Mouse (Mus musculus) MEL (cell line): ENCODE measurements at regions not wholly inside any gene's neighbourhood (a gene's known extent, or its start where the extent isn't known, plus 50 kb on each side); places are given as distances from the start of the nearest gene placed in this dataset.
A peak's percentile ranks its signal among the peaks of the same experiment; 100 is the strongest.

Source experiments
- CHD2 ChIP-seq: IDR thresholded peaks from 2 replicates; pipeline ENCODE4 v1.6.1; 2011; ENCODE audit warnings: low read length, improper control_type of control experiment
- CTCF ChIP-seq, 3 experiments: IDR thresholded peaks in 2 of 3; conservative IDR thresholded peaks in 1 of 3; 2 replicates each; pipeline ENCODE4 v1.5.1; 2011 to 2012; ENCODE audit warnings: low read length in 3 of 3, low read depth in 2 of 3, mild to moderate bottlenecking in 2 of 3, improper control_type of control experiment in 1 of 3, inconsistent platforms in 1 of 3, mixed read lengths in 1 of 3, moderate library complexity in 1 of 3; ENCODE audit not compliant: control insufficient read depth in 1 of 3, insufficient read depth in 1 of 3, poor library complexity in 1 of 3, severe bottlenecking in 1 of 3
- GATA1 ChIP-seq: IDR thresholded peaks from 2 replicates; pipeline ENCODE4 v1.6.1; 2011; ENCODE audit warnings: low read depth, low read length, improper control_type of control experiment
- MAZ ChIP-seq: IDR thresholded peaks from 2 replicates; pipeline ENCODE4 v1.6.1; 2012; ENCODE audit warnings: low read depth, mild to moderate bottlenecking, inconsistent platforms, low read length, improper control_type of control experiment
- MYB ChIP-seq: IDR thresholded peaks from 2 replicates; pipeline ENCODE4 v1.6.1; 2011; ENCODE audit warnings: mild to moderate bottlenecking, low read depth, low read length, improper control_type of control experiment
- MYC ChIP-seq: IDR thresholded peaks from 2 replicates; pipeline ENCODE4 v1.6.1; 2011; ENCODE audit warnings: low read depth, mild to moderate bottlenecking, low read length, improper control_type of control experiment, moderate library complexity
- POLR2A ChIP-seq, 2 experiments: IDR thresholded peaks; 2 replicates each; pipeline ENCODE4 v1.6.1; 2011 to 2012; ENCODE audit warnings: low read length in 2 of 2, mild to moderate bottlenecking in 2 of 2, control low read depth in 1 of 2, improper control_type of control experiment in 1 of 2, low read depth in 1 of 2, moderate library complexity in 1 of 2; ENCODE audit not compliant: control insufficient read depth in 1 of 2, insufficient read depth in 1 of 2, poor library complexity in 1 of 2
- RCOR1 ChIP-seq: IDR thresholded peaks from 2 replicates; pipeline ENCODE4 v1.6.1; 2012; ENCODE audit warnings: low read depth, mild to moderate bottlenecking, inconsistent platforms, low read length, improper control_type of control experiment
- SIN3A ChIP-seq: IDR thresholded peaks from 2 replicates; pipeline ENCODE4 v1.6.1; 2012; ENCODE audit warnings: low read length, improper control_type of control experiment, inconsistent platforms
- TAL1 ChIP-seq: IDR thresholded peaks from 2 replicates; pipeline ENCODE4 v1.6.1; 2012; ENCODE audit warnings: mild to moderate bottlenecking, inconsistent platforms, low read length, moderate library complexity, mixed read lengths
- TCF12 ChIP-seq: IDR thresholded peaks from 2 replicates; pipeline ENCODE4 v1.6.1; 2014; ENCODE audit warnings: low read depth, mild to moderate bottlenecking, inconsistent platforms, low read length, improper control_type of control experiment, moderate library complexity
- USF1 ChIP-seq: IDR thresholded peaks from 2 replicates; pipeline ENCODE4 v1.6.1; 2014; ENCODE audit warnings: low read depth, mild to moderate bottlenecking, inconsistent platforms, low read length, improper control_type of control experiment, moderate library complexity
- USF2 ChIP-seq, 2 experiments: IDR thresholded peaks; 2 replicates each; pipeline ENCODE4 v1.6.1; 2011 to 2012; ENCODE audit warnings: improper control_type of control experiment in 2 of 2, low read length in 2 of 2, borderline replicate concordance in 1 of 2, inconsistent platforms in 1 of 2, low read depth in 1 of 2, mild to moderate bottlenecking in 1 of 2; ENCODE audit not compliant: insufficient read depth in 1 of 2
- ZKSCAN1 ChIP-seq: IDR thresholded peaks from 2 replicates; pipeline ENCODE4 v1.6.1; 2012; ENCODE audit warnings: low read depth, mild to moderate bottlenecking, inconsistent platforms, low read length, improper control_type of control experiment, moderate library complexity

DNA sequence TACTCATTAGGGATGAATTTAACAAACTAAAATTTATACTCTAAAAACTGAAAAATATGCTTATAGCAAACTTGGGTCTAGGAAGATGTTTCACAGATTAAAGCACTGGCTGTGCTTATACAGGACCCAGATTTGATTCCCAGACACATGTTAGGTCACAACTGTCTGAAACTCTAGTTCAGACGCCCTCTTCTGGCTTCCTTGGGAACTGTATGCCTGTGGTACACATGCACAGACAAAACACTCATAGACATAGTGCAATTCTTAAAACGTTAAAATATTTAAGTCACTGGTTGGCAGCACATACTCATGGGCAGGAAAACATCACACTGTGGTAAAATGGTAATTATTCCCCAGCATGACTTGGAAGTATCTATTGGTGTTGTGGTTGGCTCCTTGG lies 63.8 kb upstream of the Ercc6l2 start:
- TF ChIP-seq MYB (no peak), CTCF (IDR thresholded peaks at IDR 0.05 in 2 of 3, conservative IDR thresholded peaks at IDR 0.05 in 1 of 3; ENCODE audit: control insufficient read depth in 1 of 3, insufficient read depth in 1 of 3, low read depth in 2 of 3, low read length in 3 of 3, poor library complexity in 1 of 3, severe bottlenecking in 1 of 3) (peak in 2 of 3 experiments; percentile 25 to 37; a peak in 3 of 6 replicates), CHD2 (no peak), GATA1 (no peak), MAZ (no peak), MYC (no peak), TCF12 (no peak), POLR2A (IDR thresholded peaks at IDR 0.05; ENCODE audit: control insufficient read depth in 1 of 2, insufficient read depth in 1 of 2, low read depth in 1 of 2, low read length in 2 of 2, poor library complexity in 1 of 2) (no peak), USF2 (IDR thresholded peaks at IDR 0.05; ENCODE audit: borderline replicate concordance in 1 of 2, insufficient read depth in 1 of 2, low read depth in 1 of 2, low read length in 2 of 2) (no peak), SIN3A (no peak), USF1 (no peak), TAL1 (no peak), ZKSCAN1 (no peak), RCOR1 (no peak)
